Mouse (Mus musculus) G1E-ER4 (cell line): ENCODE measurements around the gene Ppp2r1b. TPM values are rescaled to one million over a fixed set of nuclear protein-coding genes. Genes with fewer than 3 reads are reported as not detected.

Experiments
- GATA1 ChIP-seq: IDR thresholded peaks from one replicate; pipeline ENCODE4 v1.8.0; 2012; ENCODE audit warnings: low read length, inconsistent platforms
- polyA plus RNA-seq: library from polyadenylated mRNA; stranded (reverse); fragments of >175 nt; gene quantifications from 2 replicates; pipeline ENCODE4 v1.2.3, GENCODE M21; 2012

The Ppp2r1b gene
- polyA plus RNA-seq, 1 experiment, result 23.9 TPM

GRCm38 (mm10) chr9:50877431-50877830 lies 32.3 kb downstream of the Ppp2r1b start:
- no peak for TF ChIP-seq GATA1

GRCm38 (mm10) chr9:50882183-50882582 lies 37.1 kb downstream of the Ppp2r1b start:
- TF ChIP-seq GATA1, result no peak

- no peak for TF ChIP-seq GATA1
Observed at GRCm38 (mm10) chr9:50884093-50884492, 39.0 kb downstream of the Ppp2r1b start.

GRCm38 (mm10) chr9:50884741-50885599 lies 39.9 kb downstream of the Ppp2r1b start:
- no peak for TF ChIP-seq GATA1

- TF ChIP-seq GATA1, result no peak
Observed at GRCm38 (mm10) chr9:50885600-50885987, 40.5 kb downstream of the Ppp2r1b start.

GRCm38 (mm10) chr9:50886870-50887269 lies 41.8 kb downstream of the Ppp2r1b start:
- TF ChIP-seq GATA1, result no peak

GRCm38 (mm10) chr9:50887351-50887750 lies 42.2 kb downstream of the Ppp2r1b start:
- no peak for TF ChIP-seq GATA1

GRCm38 (mm10) chr9:50889211-50889610 lies 44.1 kb downstream of the Ppp2r1b start:
- TF ChIP-seq GATA1, result no peak

- TF ChIP-seq GATA1, result no peak
Observed at GRCm38 (mm10) chr9:50889964-50890363, 44.9 kb downstream of the Ppp2r1b start.

GRCm38 (mm10) chr9:50890494-50891090 lies 45.5 kb downstream of the Ppp2r1b start:
- no peak for TF ChIP-seq GATA1

GRCm38 (mm10) chr9:50893665-50894064 lies 48.6 kb downstream of the Ppp2r1b start:
- TF ChIP-seq GATA1, result no peak

GRCm38 (mm10) chr9:50900026-50900920 lies 55.2 kb downstream of the Ppp2r1b start:
- TF ChIP-seq GATA1, result no peak

- no peak for TF ChIP-seq GATA1
Observed at GRCm38 (mm10) chr9:50904196-50904847, 59.2 kb downstream of the Ppp2r1b start.

- TF ChIP-seq GATA1, result no peak
Observed at GRCm38 (mm10) chr9:50905321-50905720, 60.2 kb downstream of the Ppp2r1b start.

- TF ChIP-seq GATA1, result no peak
Observed at GRCm38 (mm10) chr9:50911861-50912515, 66.9 kb downstream of the Ppp2r1b start.
